Mouse (Mus musculus) limb, embryonic 13.5 days (tissue): ENCODE measurements around the gene Rgl1. TPM values are rescaled to one million over a fixed set of nuclear protein-coding genes. Genes with fewer than 3 reads are reported as not detected.

Source experiments
- ATAC-seq: fragments of 200-750 bp; cut with Nextera tagmentation; 2 replicates; pipeline ENCODE4 v1.8.0; 2017; ENCODE audit warnings: low read depth, moderate number of reproducible peaks, moderate TSS enrichment; ENCODE audit not compliant: low FRiP score
- H3K27ac ChIP-seq: fragments of 300-500 bp; sonication (generic); 2 replicates; pipeline ENCODE4 v1.5.1; 2015; ENCODE audit warnings: inconsistent platforms, mild to moderate bottlenecking, moderate library complexity
- H3K27me3 ChIP-seq: fragments of 300-500 bp; sonication (generic); 2 replicates; pipeline ENCODE4 v1.6.1; 2015; ENCODE audit warnings: mild to moderate bottlenecking, inconsistent platforms
- H3K36me3 ChIP-seq: fragments of 300-500 bp; sonication (generic); 2 replicates; pipeline ENCODE4 v1.6.1; 2015; ENCODE audit warnings: inconsistent platforms, mild to moderate bottlenecking, moderate library complexity
- H3K4me1 ChIP-seq: fragments of 300-500 bp; sonication (generic); 2 replicates; pipeline ENCODE4 v1.6.1; 2015; ENCODE audit warnings: inconsistent platforms
- H3K4me2 ChIP-seq: fragments of 300-500 bp; sonication (generic); replicated peaks from 2 replicates; pipeline ENCODE4 v1.6.1; 2015; ENCODE audit warnings: inconsistent platforms, mild to moderate bottlenecking, moderate library complexity
- H3K4me3 ChIP-seq: fragments of 300-500 bp; sonication (generic); 2 replicates; pipeline ENCODE4 v1.5.1; 2015; ENCODE audit warnings: moderate library complexity, mild to moderate bottlenecking, inconsistent platforms
- H3K9ac ChIP-seq: fragments of 300-500 bp; sonication (generic); 2 replicates; pipeline ENCODE4 v1.6.1; 2015; ENCODE audit warnings: mild to moderate bottlenecking, inconsistent platforms
- H3K9me3 ChIP-seq: fragments of 300-500 bp; sonication (generic); 2 replicates; pipeline ENCODE4 v1.6.1; 2016; ENCODE audit warnings: inconsistent platforms
- WGBS: fragments of 180-500 bp; shearing (Covaris S2); methylation state at CpG from one replicate; pipeline ENCODE4 v1.1.7; 2015; 5-methylcytosine and 5-hydroxymethylcytosine counted together
- polyA plus RNA-seq: library from polyadenylated mRNA; unstranded; fragments of >200 nt; fragmentation: Nextera tagmentation; extraction: Ambion mirVana; gene quantifications from 2 replicates; pipeline ENCODE4 v1.2.1, GENCODE M21; 2015

Gene Rgl1
- polyA plus RNA-seq, 1 experiment from 2014 or later = 41.7 TPM

DNA sequence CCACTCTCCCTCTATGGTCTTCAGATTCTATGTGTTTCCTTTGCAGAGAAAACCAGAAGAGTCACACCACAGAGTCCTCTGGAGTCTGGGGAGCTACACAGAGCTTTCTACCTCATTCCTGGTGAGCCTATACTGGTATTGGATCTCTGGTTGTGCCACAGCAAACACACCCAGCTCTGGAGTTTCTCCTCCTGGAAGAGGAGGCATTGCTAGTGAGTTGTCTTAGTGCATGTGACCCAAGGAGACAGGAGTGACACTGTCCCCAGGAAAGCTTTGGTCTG is 149.4 kb downstream of the Rgl1 start:
- H3K36me3 ChIP-seq = peaks cover 32% of the 10 kb centered on the region
- no peak for ATAC-seq

DNA sequence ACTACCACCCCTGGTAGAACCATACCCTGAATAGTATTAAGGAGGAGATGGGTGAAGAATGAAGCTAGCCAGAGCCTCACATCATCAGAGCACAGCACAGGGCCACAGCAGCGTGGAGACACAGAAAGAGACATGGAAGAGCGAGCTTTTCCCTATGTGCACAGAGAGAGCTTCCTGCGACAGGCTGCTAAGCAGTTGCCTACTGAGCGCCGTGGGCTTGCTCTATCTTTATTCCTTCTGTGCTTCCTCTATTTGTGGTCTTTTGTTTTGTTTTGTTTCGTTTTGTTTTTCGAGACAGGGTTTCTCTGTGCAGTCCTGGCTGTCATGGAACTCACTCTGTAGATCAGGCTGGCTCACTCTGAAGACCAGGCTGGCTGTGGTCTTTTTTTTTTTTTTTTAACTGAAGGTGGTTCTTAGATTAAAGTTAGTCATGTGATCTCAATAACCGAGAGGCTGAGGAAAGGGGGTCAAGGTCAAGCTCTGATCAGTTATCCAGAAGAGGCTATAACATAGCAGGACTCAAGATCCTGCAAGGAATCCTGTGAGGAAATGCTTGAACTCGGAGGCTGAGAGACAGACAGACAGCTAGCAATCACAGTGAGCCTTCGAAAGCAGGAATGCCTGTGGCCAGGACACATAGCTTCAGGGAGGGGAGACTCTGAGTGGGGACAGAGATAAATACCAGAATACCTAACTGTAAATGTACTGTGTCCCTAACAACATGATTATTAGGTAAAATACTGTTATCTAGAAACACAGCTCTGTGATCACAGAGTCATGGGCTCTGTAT is 150.0 kb downstream of the Rgl1 start:
- Histone ChIP-seq H3K9me3 (peaks cover 6% of the 10 kb centered on the region; the same call in 1 of the 2 replicates), H3K4me2 (no peak overlapping the region), H3K36me3 (peaks cover 32% of the 10 kb centered on the region), H3K27ac (no peak overlapping the region), H3K4me1 (peaks cover 20% of the 10 kb centered on the region), H3K4me3 (no peak overlapping the region), H3K9ac (no peak overlapping the region), H3K27me3 (no peaks in the 10 kb centered on the region)
- 86% methylated on average over 10 of the region's 10 CpGs for WGBS
- no peak for ATAC-seq

More for the DNA sequence above, 149.4 kb downstream of the Rgl1 start:
- Histone ChIP-seq H3K9me3 (peaks cover 6% of the 10 kb centered on the region; the same call in 1 of the 2 replicates), H3K27me3 (no peaks in the 10 kb centered on the region), H3K4me1 (peaks cover 20% of the 10 kb centered on the region), H3K27ac (0 out of 2 replicates have a peak overlapping the region, but pooled peaks have one; percentile 10), H3K4me3 (no peak overlapping the region), H3K9ac (0 out of 2 replicates have a peak overlapping the region, but pooled peaks have one; percentile 35), H3K4me2 (no peak overlapping the region)

DNA sequence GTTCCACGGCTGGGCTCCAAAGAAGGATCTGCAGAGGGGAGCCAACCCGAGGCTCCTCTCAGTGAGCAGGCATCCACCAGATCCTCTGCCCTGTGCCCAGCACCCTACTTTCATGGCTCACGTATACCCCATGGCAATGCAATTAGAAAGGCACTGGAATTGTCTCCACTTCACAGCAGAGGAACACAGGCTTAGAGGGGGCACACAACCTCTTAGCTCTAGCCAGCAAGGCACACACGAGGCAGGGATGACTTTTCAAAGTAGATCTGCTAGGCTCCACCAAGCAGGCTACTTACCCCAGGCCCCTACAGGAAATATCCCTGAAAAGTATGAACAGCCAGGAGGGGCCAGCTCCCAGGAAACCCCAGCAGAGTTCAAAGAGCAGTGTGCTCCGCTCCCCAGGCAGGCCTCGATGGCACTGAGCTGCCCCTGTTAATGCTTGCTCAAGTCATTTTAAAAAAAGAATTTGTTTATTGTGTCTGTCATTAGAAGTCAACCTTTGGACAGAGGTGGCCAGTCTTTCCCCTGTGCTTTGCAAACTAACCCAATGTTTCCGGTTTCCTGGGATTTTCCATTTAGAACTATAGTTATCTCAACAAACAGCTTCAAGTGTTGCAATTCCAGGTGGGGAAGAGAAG is 151.3 kb downstream of the Rgl1 start:
- Histone ChIP-seq H3K9me3 (peaks cover 6% of the 10 kb centered on the region; the same call in 1 of the 2 replicates), H3K4me3 (no peak overlapping the region), H3K36me3 (peaks cover 31% of the 10 kb centered on the region), H3K27ac (no peak overlapping the region), H3K27me3 (no peaks in the 10 kb centered on the region), H3K4me1 (peaks cover 30% of the 10 kb centered on the region), H3K4me2 (no peak overlapping the region), H3K9ac (no peak overlapping the region)
- WGBS = 64% methylated on average over 7 of the region's 7 CpGs
- ATAC-seq = no peak

DNA sequence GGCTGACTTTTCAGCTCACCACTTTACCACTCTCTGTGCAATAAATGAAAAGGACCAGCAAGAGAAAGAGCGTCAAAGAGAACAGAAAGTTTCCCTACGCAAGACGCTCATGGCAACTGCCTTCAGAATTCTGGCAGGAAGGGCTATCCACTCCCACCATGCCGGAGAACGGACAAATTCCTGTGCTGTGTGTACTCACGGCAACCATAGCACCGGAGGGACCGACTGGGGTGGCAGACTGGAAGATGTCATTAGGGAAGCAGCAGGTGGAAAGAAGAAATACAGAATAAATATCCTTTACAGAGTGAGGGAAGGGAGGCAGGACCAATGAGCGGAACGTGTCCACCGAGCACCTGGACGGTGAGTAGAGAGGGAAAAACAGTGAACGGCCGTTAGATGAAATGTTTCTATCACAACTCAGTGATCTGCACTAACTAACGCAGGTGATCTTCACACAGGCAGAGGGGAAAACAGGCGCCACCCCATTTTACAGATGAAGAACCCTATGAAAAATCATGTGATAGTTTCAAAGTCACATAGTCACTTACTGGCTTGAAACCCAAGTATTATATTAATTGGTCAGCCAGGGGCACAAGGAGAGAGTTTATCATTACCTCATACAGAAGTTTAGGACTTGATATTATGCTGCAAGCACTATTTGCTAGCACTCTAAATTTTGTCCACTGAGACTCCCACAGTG is 152.8 kb downstream of the Rgl1 start:
- Histone ChIP-seq H3K27me3 (no peaks in the 10 kb centered on the region), H3K4me2 (no peak overlapping the region), H3K36me3 (peaks cover 18% of the 10 kb centered on the region), H3K27ac (no peak overlapping the region), H3K9me3 (no peaks in the 10 kb centered on the region), H3K4me1 (peaks cover 42% of the 10 kb centered on the region), H3K9ac (no peak overlapping the region), H3K4me3 (no peak overlapping the region)
- 87% methylated on average over 16 of the region's 16 CpGs for WGBS
- ATAC-seq = no peak

DNA sequence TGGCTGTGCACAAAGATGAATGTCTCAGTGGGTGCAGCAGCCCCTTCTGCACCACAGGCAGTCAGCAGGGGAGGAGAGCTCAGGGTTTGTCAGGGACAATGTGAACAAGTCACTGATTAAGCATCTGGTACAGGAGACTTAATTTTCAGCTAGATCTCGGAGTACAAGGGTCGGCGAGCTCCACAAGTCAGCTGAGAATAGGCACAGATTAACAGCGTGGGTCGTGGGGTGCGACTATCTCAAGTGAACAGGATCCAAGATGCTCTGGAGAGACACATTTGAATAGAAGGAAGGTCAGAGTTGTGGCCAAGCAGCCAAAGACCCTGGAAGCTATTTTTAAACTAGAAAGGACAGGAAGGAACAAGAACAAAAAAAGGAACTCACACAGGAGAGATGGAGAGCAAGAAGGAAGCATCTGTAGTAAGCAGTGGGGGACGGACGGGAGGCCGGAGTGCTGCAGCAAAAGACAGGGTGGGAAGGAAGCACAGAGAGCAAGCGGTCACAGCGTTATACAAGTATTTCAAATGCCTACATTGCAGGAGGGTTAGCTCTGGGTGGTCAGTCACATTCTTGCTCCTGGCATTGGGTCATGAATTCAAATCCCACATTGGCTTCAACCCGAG is 153.5 kb downstream of the Rgl1 start:
- Histone ChIP-seq H3K9ac (no peak overlapping the region), H3K27ac (no peak overlapping the region), H3K27me3 (no peaks in the 10 kb centered on the region), H3K36me3 (peaks cover 18% of the 10 kb centered on the region), H3K4me3 (no peak overlapping the region), H3K4me1 (peaks cover 44% of the 10 kb centered on the region), H3K9me3 (no peaks in the 10 kb centered on the region), H3K4me2 (no peak overlapping the region)
- ATAC-seq = no peak
- WGBS = 87% methylated on average over 12 of the region's 12 CpGs

DNA sequence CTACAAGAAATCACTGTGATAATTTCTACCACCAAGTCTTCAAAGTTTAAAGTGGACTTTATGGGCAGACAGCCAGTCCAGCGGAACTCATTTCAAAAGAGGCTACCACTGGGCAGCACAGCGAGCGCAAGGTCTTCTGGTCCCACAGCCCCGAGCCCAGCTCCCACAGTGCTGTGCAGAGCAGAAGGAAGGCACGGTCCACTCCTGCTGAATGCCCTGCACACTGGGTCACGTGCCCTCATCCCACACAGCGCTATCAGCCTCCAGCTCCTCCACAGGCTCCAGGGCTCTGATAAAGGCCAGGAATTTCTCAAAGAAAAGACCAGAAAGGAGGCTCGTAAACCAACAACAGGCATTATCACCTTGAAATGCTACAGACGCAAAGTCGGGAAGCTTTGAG is 156.6 kb downstream of the Rgl1 start:
- H3K36me3 ChIP-seq = peaks cover 10% of the 10 kb centered on the region
- H3K9ac ChIP-seq = no peak overlapping the region
- H3K9me3 ChIP-seq = no peaks in the 10 kb centered on the region
- ATAC-seq = no peak
- H3K4me2 ChIP-seq = no peak overlapping the region
- H3K27ac ChIP-seq = no peak overlapping the region
- 67% methylated on average over 10 of the region's 10 CpGs for WGBS
- H3K27me3 ChIP-seq = no peaks in the 10 kb centered on the region
- H3K4me1 ChIP-seq = peaks cover 41% of the 10 kb centered on the region
- no peak overlapping the region for H3K4me3 ChIP-seq

DNA sequence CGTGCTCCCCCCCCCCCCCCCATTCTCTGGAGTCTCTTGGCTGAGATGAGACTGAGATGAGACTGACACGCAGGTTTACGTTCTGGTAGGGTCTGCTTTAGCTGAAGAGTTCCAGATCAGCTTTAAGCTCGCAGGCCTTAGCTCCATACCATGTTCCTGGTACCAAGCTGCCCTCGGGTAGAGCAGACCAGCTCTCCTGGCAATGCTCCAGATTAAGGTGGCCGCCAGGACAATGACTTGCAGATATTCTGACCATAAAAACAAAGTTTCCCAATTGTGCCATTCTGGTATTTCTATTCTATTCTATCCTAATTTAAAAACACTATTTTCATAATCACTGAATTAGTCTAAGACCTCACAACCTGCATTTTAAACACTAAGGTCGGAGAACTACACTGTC is 157.1 kb downstream of the Rgl1 start:
- WGBS = 77% methylated on average over 7 of the region's 7 CpGs
- no peaks in the 10 kb centered on the region for H3K27me3 ChIP-seq

DNA sequence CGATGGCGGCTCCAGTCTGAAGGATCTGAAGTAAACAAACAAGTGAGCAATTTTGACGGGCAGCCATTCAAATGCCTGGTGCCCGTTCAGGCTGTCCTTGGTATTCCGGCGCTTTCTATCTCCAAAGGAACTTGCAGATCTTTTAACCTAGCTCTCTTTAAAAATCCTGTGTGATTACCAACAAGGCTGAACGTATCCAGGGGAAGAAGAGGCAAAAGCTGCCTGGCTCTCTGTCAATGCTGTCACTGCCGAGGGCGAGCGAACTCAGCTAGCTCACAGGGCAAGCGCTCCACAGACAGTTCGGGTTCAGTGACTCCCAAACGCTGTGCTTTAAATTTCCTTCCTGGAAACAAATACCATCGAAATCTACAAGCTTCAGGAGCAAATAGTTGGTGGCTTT is 158.4 kb downstream of the Rgl1 start:
- Histone ChIP-seq H3K27ac (peak overlapping the region; percentile 44; the same call in 1 of the 2 replicates), H3K27me3 (no peaks in the 10 kb centered on the region), H3K36me3 (peaks cover 12% of the 10 kb centered on the region), H3K4me1 (peaks cover 37% of the 10 kb centered on the region), H3K9me3 (no peaks in the 10 kb centered on the region), H3K9ac (no peak overlapping the region), H3K4me2 (no peak overlapping the region), H3K4me3 (no peak overlapping the region)
- no peak for ATAC-seq
- WGBS = 71% methylated on average over 14 of the region's 14 CpGs

More for the DNA sequence above, 157.1 kb downstream of the Rgl1 start:
- Histone ChIP-seq H3K4me3 (no peak overlapping the region), H3K9ac (no peak overlapping the region), H3K9me3 (no peaks in the 10 kb centered on the region), H3K4me1 (peaks cover 37% of the 10 kb centered on the region), H3K27ac (no peak overlapping the region; the same call in 1 of the 2 replicates), H3K4me2 (no peak overlapping the region), H3K36me3 (peaks cover 10% of the 10 kb centered on the region)
- no peak for ATAC-seq

DNA sequence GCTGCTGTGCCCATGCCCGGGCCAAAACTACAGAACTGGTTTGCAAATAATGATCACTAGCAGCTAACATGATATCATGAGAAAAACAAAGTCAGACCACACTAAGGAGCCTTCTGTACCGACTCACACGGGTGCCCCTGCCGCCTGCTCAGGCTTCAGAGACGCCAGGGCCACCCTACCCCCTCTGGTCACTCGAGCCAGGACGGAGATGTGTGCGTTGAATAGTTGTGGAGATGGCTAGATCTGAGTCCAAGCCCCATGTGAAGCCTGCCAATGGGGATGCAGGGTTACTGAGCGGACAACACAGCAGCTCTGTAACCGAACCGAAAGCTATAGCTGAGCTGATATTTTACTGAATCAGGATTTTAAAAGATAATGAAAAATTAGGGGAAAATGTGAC is 159.4 kb downstream of the Rgl1 start:
- Histone ChIP-seq H3K9ac (no peak overlapping the region), H3K4me3 (no peak overlapping the region), H3K9me3 (no peaks in the 10 kb centered on the region), H3K27ac (no peak overlapping the region), H3K4me2 (no peak overlapping the region), H3K4me1 (peaks cover 37% of the 10 kb centered on the region), H3K27me3 (no peaks in the 10 kb centered on the region), H3K36me3 (peaks cover 4% of the 10 kb centered on the region; the same call in 1 of the 2 replicates)
- ATAC-seq = no peak
- WGBS = 90% methylated on average over 11 of the region's 11 CpGs

DNA sequence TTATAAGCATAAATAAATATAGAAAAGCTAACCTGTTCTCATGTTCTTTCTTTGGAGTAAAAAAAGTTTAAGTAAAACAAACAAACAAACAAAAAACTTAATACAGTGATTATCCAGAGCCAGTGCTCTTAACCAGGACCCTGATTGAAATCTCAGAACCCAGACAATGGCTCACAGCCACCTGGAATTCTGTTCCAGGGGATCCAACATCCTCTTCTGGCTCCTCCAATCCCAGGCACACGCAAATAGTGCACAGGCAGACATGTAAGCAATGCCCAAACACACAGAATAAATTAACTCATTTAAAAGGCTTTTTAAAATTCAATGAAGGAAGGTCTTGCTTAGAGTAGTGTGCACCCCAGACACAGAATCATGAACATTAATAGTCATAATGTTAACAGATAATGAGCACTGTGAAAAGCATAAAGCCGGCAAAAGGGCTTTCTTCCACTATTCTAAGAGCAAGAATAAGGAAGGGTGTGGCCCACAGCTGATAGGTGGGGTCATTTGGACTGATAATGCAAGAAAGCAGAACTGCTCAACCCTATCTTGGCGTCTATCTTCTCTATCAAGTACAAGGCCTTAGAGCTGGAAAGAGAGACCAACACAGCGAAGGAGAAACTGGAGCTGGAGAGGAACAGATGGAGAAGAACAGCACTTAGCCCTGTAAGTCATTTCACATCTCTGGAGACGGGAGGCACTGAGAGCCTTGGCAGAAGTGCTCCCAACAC is 160.1 kb downstream of the Rgl1 start:
- peaks cover 4% of the 10 kb centered on the region; the same call in 1 of the 2 replicates for H3K36me3 ChIP-seq
- peaks cover 37% of the 10 kb centered on the region for H3K4me1 ChIP-seq
- H3K4me3 ChIP-seq = no peak overlapping the region
- no peak overlapping the region for H3K9ac ChIP-seq
- H3K9me3 ChIP-seq = no peaks in the 10 kb centered on the region
- H3K27ac ChIP-seq = no peak overlapping the region
- WGBS = 85% methylated on average over 5 of the region's 5 CpGs
- no peak for ATAC-seq
- H3K27me3 ChIP-seq = no peaks in the 10 kb centered on the region
- H3K4me2 ChIP-seq = no peak overlapping the region

DNA sequence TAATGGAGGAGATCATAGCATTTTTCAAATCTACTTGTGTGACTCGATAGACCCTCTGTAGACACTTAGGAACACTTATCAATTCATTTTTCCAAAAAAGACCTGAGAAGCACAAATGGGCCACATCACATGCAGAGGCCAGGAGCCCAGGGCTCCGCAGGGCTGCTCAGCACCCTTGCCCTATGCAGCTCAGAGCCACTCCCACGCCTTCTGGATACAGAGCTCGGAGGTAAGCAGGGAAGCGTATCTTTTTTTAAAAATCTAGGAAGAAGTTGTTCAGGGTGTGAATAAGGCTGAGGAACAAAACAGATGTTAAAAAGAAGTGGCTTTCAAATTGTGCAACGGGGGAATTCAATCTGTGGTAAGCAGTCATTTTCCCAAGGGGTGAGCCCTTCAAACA is 162.0 kb downstream of the Rgl1 start:
- 80% methylated on average over 6 of the region's 6 CpGs for WGBS
- Histone ChIP-seq H3K27ac (no peak overlapping the region), H3K9me3 (no peaks in the 10 kb centered on the region), H3K27me3 (no peaks in the 10 kb centered on the region), H3K4me3 (no peak overlapping the region), H3K4me2 (no peak overlapping the region), H3K9ac (no peak overlapping the region), H3K36me3 (peaks cover 4% of the 10 kb centered on the region; the same call in 1 of the 2 replicates), H3K4me1 (peaks cover 23% of the 10 kb centered on the region)
- no peak for ATAC-seq
